Comparison of ENCODE assay signal across 14 mouse cellular contexts in the genomic region with DNA sequence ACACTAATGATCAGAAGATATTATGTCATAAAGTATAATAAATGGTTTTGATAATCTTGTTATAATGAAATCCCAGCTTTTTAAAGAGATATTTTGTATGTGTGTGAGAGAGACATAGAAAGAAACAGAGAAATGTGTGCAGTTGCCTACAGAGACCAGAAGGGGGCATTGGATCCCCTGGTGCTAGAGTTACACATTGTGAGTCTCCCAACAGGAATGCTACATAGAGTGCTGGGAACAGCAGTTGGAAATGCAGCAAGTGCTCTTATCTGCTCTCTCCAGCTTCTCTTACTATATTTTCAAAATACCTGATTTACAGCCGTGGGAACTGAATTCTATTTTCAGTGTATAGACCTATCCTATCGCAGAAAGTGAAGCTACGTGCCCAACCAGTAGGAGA.
DNase-seq lines count a peak whose midpoint lies in the region; ATAC-seq and TF ChIP-seq lines count a peak whose summit lies in the region.
"Had no signal": no experiment of that assay in that cellular context is flagged by ENCODE, and none has a peak within 500 bp of the region (broad histone marks: within the 10 kb centered on the region; RNA-seq: fewer than 3 reads in every experiment).

No protein-coding gene starts in this region.

- ATAC-seq in liver, embryonic 14.5 days (ENCODE audit: insufficient read depth), result no peak
- ATAC-seq in liver, embryonic 12.5 days, result no peak
- ATAC-seq in Patski, result no peak
- ATAC-seq in megakaryocyte-erythroid progenitor cell, adult 5-6 weeks (replicated peaks; ENCODE audit: low FRiP score, low TSS enrichment, poor library complexity, severe bottlenecking), result peak; percentile 84

- no peaks in the 10 kb centered on the region for H3K36me3 ChIP-seq in liver, embryonic 14.5 days (replicated peaks; ENCODE audit: control insufficient read depth, insufficient read depth, low read depth)
- no peaks in the 10 kb centered on the region for H3K36me3 ChIP-seq in liver, embryonic 12.5 days
- H3K36me3 ChIP-seq in E14TG2a.4 (ENCODE audit: insufficient read depth, low read length), result no peaks in the 10 kb centered on the region
- H3K36me3 ChIP-seq: hindbrain, embryonic 10.5 days; liver, embryonic 13.5 days had no signal

- H3K9me3 ChIP-seq in liver, embryonic 14.5 days (ENCODE audit: control insufficient read depth, low read length), result no peaks in the 10 kb centered on the region
- no peaks in the 10 kb centered on the region for H3K9me3 ChIP-seq in liver, embryonic 12.5 days (replicated peaks)
- H3K9me3 ChIP-seq in E14TG2a.4 (ENCODE audit: low read length), result no peaks in the 10 kb centered on the region
- H3K9me3 ChIP-seq: hindbrain, embryonic 10.5 days; liver, embryonic 13.5 days had no signal

- H3K4me2 ChIP-seq in liver, embryonic 14.5 days (ENCODE audit: low read depth), result no peak overlapping the region
- H3K4me2 ChIP-seq in liver, embryonic 12.5 days, result no peak overlapping the region
- H3K4me2 ChIP-seq: liver, embryonic 13.5 days had no signal

- in situ Hi-C loops in Patski (cut with MboI; ENCODE audit: low pct_unique_long_range_greater_than_20kb), result loop anchor here (10.0 kb wide), 1 partner anchor 253 kb away; no protein-coding TSS in a partner anchor

- WGBS in liver, embryonic 14.5 days (ENCODE audit: insufficient replicate concordance), result 74% methylated on average over 3 of the region's 3 CpGs
- WGBS in liver, embryonic 12.5 days (ENCODE audit: insufficient replicate concordance), result 81% methylated on average over 3 of the region's 3 CpGs

- DNase-seq in liver, embryonic 14.5 days (ENCODE audit: low read depth in 3 of 3, low spot score in 3 of 3), result no peak
- no peak for DNase-seq in Patski (ENCODE audit: low read depth, low spot score)
- no peak for DNase-seq in yolk sac, embryonic 10.5 days (ENCODE audit: low spot score)
- no peak for DNase-seq in ovary, postnatal 10 days (ENCODE audit: low spot score)
- DNase-seq: adrenal gland, postnatal 14 days; embryo, embryonic 11 days; heart, adult 18-20 months; kidney, adult 11 months; liver, embryonic 13.5 days had no signal

- H3K27ac ChIP-seq in liver, embryonic 14.5 days, result no peak overlapping the region
- no peak overlapping the region for H3K27ac ChIP-seq in liver, embryonic 12.5 days
- H3K27ac ChIP-seq: hindbrain, embryonic 10.5 days; liver, embryonic 13.5 days had no signal

- POLR2A ChIA-PET in Patski (lab: Charles Lee), result interaction anchor here (1.1 kb wide), 1 partner anchor 10 kb away, joined by 3 read pairs; no protein-coding TSS in a partner anchor

- no peaks in the 10 kb centered on the region for H3K4me1 ChIP-seq in liver, embryonic 14.5 days (replicated peaks; ENCODE audit: control insufficient read depth in 2 of 2, insufficient read depth in 2 of 2, low read length in 1 of 2)
- H3K4me1 ChIP-seq in liver, embryonic 12.5 days, result no peaks in the 10 kb centered on the region
- H3K4me1 ChIP-seq in E14TG2a.4 (replicated peaks; ENCODE audit: low read depth, low read length), result peaks cover 20% of the 10 kb centered on the region
- H3K4me1 ChIP-seq: liver, embryonic 13.5 days had no signal

- H3K27me3 ChIP-seq in liver, embryonic 14.5 days (ENCODE audit: control insufficient read depth, insufficient read depth, low read length), result no peaks in the 10 kb centered on the region
- H3K27me3 ChIP-seq in liver, embryonic 12.5 days (replicated peaks), result no peaks in the 10 kb centered on the region
- H3K27me3 ChIP-seq in E14TG2a.4 (ENCODE audit: insufficient read depth, low read length) (no peaks in the 10 kb centered on the region; the same call in 1 of the 2 replicates), Patski (no peaks in the 10 kb centered on the region)
- H3K27me3 ChIP-seq: liver, embryonic 13.5 days had no signal

- CTCF ChIA-PET in Patski (lab: Charles Lee), result interaction anchor here (0.7 to 1.6 kb wide), 7 partner anchors 10 to 252 kb away, joined by 3 to 5 read pairs (median 3); no protein-coding TSS in a partner anchor

- no peak overlapping the region for H3K9ac ChIP-seq in liver, embryonic 14.5 days (replicated peaks)
- no peak overlapping the region for H3K9ac ChIP-seq in liver, embryonic 12.5 days
- H3K9ac ChIP-seq: liver, embryonic 13.5 days had no signal

- TF ChIP-seq CTCF in liver, embryonic 14.5 days (IDR thresholded peaks at IDR 0.05; ENCODE audit: low read depth), result peak; percentile 51
- TF ChIP-seq CTCF in E14TG2a.4 (conservative IDR thresholded peaks at IDR 0.05; ENCODE audit: low read length), result peak; percentile 67
- TF ChIP-seq CTCF in Patski (IDR thresholded peaks at IDR 0.05), result peak; percentile 74

- no peak for TF ChIP-seq EP300 in liver, embryonic 14.5 days (IDR thresholded peaks at IDR 0.05; ENCODE audit: low read depth)

- no peak overlapping the region for H3K4me3 ChIP-seq in liver, embryonic 14.5 days (ENCODE audit: insufficient read depth in 1 of 2, low read depth in 2 of 2, low read length in 2 of 2)
- no peak overlapping the region for H3K4me3 ChIP-seq in liver, embryonic 12.5 days
- no peak overlapping the region for H3K4me3 ChIP-seq in E14TG2a.4 (replicated peaks; ENCODE audit: low read length)
- H3K4me3 ChIP-seq: erythroblast, embryonic 14.5 days; hindbrain, embryonic 10.5 days; liver, embryonic 13.5 days had no signal
